Mouse (Mus musculus): ENCODE measurements around the gene Sh3gl2.

Gene Sh3gl2

DNA sequence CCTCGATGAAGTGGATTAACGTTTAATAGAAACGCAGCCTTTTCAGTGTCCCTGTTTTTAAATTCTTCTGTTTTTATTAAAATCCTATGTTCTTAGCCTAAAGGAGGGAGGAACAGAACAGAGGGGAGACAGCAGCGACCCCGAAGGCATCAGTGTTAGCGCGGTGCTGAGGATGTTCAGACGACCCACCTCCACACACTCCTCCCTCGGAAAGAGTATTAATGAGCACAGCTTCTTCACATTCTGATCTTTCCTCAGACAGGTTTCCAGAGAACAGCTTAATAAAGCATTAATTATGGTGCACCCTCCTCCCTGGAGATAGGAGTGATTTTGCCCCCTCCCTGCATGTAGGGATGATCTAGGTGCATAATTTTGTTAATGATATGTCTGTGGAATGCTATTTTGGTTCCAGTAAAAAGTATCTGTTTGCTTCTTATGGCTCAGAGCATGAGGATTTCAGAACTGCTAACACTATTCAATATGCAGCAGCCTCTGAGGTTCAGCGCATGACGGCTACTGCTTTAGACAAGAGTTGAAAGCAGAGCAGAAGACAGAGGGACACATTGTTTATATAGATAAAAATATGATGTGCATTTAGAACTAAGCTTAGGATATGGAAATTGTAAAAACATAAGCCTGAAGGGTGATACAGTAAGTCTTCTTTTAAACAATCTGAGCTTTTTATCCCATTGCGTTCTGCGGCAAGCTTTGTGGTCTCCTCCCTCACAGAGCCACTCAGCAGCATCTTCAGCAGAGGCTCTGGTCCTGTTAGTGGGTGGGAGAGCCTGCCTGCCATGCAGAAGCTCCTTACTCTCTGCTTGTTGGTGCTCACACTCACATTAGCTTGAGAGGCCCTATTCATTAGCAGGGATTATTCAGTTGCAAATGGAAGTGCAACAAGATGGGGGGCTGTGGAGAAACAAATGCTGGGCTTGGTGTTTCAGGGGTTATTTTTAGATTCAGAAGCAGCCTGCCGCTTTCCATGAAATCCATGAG, 27.8 kb downstream of the Sh3gl2 start:
- no peak for DNase-seq (ENCODE audit: low spot score)

DNA sequence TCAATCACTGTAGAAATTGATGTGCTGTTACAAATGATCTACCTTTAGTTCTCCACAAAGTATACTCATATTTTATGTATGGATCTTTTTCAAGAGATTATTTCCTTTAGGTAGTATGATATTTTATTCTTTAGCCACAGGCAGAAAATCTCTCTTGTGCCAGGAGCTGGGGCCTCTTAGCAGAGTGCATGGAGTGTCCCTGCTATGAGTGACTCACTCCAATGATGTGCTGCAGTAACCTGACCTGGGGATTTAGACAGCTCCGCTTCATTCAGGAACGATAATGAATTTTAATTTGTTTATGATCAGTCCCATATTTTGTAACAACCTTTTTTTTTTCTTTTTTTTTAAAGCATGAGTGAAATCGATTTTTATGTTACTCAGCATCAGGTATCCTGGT, 36.7 kb downstream of the Sh3gl2 start:
- no peak for DNase-seq (ENCODE audit: low spot score)

DNA sequence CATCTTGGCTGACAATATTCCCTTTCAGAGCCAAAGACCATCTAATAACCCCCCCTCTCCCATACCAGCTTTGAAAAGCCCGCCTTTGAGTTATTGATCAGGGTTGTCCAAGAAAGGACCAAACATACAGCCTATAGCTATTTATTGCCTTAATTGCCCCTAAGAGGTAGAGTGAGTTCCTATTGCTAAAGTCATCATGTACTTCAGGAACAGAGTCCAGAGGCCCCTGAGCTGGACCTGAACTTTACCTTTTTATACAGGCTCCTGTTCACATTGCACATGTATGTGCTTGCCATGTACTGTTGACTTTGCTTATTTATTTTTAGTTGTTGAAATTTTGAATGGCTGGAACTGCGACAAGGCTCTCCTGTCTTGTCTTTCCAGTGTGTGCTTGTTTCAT, 37.6 kb downstream of the Sh3gl2 start:
- DNase-seq (ENCODE audit: low spot score), result no peak

DNA sequence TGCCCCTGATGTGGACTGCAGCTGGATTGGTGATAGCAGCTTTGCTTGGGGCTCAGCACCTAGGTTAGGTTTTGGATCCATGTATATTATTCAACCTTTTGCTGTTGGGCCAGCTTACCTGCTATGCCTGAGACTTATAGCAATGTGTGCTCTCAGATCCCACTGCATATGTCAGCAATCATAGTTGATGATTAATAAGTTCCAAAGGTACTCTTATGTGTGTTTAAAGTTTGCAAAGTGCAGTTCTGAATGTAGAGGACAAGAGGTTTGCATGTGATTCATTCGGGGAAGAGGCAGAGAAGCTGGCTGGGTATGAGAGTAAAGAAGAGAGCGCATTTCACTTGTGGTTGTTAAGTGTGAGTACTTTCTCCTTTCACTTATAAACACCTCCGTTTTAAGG, 43.7 kb downstream of the Sh3gl2 start:
- DNase-seq (ENCODE audit: low spot score), result no peak

DNA sequence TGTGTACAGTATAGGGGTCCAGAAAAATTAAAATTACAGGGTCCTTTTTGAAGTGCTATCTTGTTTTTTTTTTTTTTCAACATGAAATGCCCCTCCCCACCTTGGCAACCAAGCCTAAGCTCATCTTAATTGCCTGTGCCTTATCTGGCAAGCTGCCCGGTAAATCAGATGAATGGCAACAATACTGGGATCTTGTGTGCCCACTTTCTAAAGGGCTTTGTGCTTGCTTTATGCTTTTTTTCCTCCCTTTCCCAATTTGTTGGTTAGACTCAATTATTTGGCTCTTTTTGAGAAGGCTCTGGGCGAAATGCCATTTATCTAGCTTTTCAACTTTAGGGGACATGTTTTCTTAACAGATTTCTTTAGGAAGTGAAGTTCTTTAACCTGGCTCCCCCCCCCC, 45.3 kb downstream of the Sh3gl2 start:
- DNase-seq (ENCODE audit: low spot score), result no peak

DNA sequence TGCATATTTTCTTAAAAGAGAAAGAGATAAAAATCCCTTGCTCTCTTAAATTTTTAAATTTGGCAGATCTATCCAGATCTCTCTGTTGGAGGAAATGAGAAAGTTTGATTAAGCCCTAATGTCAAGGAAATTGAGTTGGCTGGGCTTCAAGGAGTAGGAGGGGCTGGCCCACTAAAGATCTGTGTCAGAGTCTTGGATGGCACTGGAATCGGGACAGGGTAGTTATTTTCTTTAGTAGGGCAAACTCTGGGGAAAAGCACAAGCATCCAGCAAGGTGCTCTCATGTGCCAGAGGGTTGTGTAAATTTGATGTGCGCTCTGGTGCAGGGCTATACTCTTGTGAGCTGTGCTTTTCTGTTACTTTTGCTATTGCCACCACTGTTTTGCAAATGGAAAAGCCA, 45.9 kb downstream of the Sh3gl2 start:
- no peak for DNase-seq (ENCODE audit: low spot score)

DNA sequence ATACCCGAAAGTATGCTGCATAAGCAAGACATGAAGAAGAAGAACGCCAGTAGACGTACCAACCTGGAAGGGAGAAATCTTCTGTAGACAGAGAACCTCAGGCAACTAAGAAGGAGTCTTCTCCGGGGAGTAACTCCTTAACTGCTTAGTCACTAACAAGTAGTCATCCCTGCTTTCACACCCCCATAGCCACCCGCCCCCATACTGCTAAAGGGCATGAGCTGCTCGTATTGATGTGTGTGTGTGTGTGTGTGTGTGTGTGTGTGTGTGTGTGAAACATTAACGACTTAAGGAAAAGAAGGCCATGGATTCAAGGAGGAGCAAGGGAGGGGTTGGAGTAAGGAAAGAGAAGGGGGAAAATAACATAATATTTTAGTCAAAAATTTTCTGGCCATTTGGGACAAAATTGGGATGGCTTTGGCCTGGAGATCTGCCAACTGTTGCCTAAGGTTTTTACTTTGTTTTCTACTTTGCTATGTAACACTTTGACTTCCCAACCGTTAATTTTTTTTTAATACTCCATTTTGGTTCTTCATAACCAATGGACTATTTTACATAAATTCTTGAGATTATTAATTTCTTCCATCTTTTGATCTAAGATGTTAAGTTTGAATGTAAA, 51.0 kb downstream of the Sh3gl2 start:
- no peak for DNase-seq (ENCODE audit: low spot score)

GRCm38 (mm10) chr4:85256461-85257202, 51.7 kb downstream of the Sh3gl2 start:
- no peak for DNase-seq (ENCODE audit: low spot score)

DNA sequence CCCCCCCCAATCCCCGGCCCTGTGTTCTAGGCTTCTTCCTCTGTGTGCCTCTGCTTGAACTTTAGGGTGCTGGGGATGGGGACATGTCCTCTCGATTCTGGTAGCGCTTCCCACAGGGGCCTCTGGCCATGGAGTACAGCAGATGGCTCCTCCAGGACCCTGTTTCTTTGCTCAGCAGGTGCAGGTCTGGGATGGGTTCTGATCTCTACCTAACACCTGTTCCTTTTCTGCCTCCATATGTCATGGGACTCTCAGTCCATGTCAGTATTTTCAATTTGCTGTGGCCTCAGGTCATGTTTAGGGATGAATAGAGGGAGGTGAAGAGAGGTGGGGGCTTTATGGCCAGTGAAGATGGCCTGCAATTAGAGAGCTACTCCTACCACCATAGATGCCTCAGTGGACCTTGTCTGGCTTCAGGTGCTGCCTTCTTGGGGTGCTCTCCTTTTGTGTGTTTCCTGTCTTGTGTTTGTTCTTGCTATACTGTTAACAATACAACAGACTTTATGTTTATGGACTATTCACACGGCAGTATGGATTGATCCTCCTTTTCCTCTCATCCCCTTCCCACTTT, 52.9 kb downstream of the Sh3gl2 start:
- no peak for DNase-seq (ENCODE audit: low spot score)

DNA sequence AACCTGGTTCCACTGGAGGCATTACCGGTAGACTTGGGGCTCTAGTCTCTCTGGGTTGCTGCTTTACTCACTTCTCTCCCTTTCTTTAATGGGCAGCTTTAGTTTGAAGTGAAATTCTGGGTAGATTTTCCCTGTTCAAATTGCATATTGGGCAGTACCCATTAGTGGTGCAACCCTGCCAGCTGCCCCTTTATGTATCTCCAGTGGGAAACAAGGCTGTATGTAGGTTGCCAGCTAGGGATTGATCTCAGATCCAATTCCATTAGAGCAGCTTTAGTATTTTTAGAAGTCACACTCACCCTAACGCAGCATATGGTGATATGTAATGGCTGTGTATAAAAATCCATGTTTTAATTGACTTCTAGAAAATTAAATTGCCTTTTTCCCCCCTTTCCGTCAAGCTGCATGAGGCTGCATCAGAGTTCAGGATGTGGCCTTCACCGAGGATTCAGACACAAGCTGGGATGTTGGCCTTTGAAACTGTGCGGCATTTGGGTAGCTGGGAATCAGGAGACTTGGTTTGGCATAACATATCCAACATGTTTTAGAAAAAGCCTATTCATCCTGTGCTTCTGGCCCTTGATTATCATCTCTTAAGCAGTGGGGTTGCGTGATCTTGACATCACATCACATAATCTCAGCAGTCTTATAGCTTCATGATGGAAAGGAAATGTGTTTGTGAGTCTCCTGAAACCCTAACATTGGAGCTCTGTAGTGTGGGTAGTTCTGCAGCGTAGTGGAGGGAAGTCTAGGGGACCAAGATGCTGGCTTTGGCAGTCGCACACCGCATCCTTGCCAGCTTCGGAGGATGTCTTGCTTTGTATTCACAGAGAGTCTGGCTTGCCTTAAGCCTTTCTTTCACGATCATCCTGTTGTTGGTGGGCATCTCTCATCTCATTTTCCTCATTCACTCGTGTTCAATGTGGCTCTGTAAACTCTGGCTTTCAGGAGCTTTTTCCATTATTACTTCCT, 56.0 kb downstream of the Sh3gl2 start:
- DNase-seq (ENCODE audit: low spot score), result no peak

DNA sequence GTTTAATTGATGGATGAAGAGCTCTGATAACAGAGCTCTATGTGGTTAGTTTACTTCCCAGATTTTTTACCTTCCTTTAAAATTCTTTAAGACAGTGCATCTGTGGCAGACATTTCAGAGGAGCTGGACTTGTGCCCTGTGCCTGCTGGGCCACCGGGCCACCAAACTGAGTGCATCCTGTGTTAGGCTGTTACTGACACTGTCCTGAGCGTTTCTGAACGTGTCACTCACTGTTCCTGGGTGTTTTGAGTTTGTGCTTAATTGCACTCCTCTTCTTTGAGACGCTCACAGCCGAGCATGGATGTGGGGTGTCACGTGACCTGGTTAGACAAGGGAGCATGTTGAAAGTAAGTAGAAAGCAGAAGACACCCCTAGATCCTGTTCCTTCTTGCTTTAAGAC, 57.2 kb downstream of the Sh3gl2 start:
- DNase-seq (ENCODE audit: low spot score), result no peak

- no peak for DNase-seq (ENCODE audit: low spot score)
Measured at GRCm38 (mm10) chr4:85262606-85263005, 57.7 kb downstream of the Sh3gl2 start.

DNA sequence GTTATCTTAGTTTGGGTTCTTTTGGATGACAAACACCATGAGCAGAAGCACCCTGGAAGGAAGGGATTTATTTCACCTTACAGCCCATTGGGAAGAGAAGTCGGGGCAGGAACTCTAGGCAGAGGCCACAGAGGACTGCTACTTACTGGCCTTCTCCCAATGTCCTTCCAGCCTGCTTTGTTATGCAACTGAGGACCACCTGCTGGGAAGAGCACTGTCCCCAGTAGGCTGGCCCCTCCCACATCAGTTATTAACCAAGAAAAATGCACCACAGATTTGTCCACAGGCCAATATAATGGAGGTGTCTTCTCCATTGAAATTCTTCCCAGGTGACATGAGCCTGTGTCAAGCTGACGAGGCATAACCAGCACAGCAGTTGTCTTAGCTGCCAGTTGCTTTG, 62.5 kb downstream of the Sh3gl2 start:
- DNase-seq (ENCODE audit: low spot score), result no peak

DNA sequence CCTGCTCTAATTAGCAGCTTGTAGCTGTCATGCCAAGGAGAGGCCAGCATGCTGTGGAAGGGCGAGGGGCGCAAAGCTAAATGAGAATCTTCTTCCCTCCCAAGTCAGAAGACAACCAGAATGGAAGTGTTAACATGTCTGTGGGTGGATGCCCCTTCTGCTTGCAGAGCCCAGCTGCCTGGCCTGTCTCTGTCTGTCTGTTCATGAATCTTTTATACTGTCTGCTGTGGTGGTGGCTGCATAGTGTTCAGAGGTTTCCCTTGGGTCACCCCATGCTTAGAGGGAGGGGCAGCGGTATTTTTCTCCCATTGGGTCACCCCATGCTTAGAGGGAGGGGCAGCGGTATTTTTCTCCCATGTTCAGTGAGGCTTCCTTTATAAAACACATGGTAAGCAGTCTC, 68.0 kb downstream of the Sh3gl2 start:
- DNase-seq (ENCODE audit: low spot score), result no peak

DNA sequence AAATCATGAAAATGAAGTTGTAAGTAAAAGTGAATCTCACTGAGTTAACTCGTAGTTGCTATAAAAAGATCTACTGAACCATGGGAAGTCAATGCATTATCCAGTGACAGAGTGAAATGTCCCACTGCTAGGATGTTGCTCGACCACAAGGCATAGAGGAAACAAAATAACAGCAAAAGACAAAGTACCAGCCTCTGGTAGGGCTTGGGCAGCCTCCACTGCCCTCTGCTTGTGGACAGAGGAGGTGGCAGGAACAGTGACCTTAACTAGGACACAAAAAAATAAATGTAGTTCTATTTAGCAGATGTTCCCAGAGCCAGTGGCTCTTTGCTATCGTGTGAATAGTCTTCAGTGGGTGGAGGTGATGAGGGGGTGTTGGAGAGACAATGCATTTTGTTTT, 68.5 kb downstream of the Sh3gl2 start:
- DNase-seq (ENCODE audit: low spot score), result no peak

DNA sequence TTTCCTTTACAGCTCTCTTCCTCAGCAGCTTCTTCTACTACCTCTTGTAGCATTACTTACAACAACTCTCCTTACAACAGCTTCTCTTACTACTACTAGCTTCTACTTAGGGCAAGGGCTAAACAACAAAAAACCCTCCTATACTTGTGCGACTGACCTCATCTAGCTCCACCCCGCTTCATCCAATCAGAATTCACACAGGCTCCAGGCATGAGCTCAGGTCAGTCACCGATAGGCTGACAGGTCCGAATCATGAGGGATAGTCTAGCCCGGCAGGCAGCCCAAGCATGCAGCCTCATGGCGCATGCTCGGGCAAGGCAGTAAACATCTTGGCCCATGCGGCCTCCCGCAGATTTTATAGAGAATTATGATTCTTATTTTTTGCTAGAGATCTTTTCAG, 78.2 kb downstream of the Sh3gl2 start:
- no peak for DNase-seq (ENCODE audit: low spot score)

DNA sequence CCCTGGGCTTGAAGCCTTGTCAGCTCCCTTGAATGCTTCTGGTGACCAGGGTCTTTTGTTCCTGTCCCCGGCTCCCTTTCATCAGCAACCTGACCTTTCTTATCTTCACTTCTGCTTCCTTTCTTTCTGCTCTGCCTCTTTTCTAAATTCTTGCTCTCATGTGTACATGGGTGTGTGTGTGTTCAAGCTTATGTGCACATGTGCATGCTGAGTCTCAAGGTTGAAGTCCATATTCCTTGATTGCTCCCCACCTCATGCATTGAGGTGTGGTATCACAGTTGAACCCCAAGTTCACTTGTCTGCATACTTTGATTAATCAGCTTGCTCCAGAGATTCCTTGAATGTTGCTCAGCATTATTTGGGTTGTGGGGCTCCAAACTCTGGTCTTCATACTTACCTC, 85.1 kb downstream of the Sh3gl2 start:
- no peak for DNase-seq (ENCODE audit: low spot score)

DNA sequence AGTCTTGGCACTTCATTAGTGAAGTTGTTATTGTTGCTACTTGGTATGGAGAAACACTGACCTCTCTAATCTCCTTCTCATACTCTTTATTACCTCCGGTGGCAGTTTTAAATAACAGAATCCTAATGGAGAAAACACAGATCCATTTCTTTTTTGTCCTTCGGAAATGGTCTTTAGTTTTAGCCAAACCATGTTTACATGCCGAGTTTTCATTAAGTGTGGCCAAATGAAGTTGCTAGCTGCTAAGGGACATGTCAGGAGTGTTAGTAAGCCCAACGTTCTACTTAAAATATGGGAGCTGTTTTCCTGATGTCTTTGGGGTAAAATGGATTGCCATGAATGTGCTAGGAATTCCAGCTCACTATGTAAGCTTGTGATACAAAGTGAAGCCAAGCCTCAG, 86.4 kb downstream of the Sh3gl2 start:
- no peak for DNase-seq (ENCODE audit: low spot score)

- no peak for DNase-seq (ENCODE audit: low spot score)
Measured at GRCm38 (mm10) chr4:85293368-85293767, 88.4 kb downstream of the Sh3gl2 start.

GRCm38 (mm10) chr4:85300610-85301405, 95.9 kb downstream of the Sh3gl2 start:
- DNase-seq (ENCODE audit: low spot score), result no peak
